Mouse (Mus musculus): ENCODE data around the gene Hoxb1.

Hoxb1 gene

DNA sequence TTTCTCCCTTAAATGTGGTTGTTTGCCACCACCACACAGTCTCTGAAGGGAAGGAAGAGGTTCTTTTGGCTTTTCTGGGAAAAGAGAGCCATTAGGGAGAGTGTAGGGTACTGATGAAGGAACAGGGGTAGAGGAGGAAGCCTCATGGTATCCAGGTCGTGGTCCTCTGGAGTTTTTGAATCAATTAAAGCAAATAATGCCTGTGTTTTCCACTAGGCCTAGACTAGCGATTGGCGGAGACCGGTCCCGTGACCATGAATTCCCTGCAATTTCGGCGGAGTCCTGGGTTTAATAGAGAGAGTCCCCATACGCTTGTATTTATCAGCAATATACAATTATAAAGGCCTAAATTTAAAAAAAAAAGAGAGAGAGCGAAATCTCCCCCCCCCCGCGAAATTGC is 14.2 kb upstream of the Hoxb1 start:
- no peak for DNase-seq

- DNase-seq, result no peak
Measured at GRCm38 (mm10) chr11:96351831-96352230, 13.7 kb upstream of the Hoxb1 start.

DNA sequence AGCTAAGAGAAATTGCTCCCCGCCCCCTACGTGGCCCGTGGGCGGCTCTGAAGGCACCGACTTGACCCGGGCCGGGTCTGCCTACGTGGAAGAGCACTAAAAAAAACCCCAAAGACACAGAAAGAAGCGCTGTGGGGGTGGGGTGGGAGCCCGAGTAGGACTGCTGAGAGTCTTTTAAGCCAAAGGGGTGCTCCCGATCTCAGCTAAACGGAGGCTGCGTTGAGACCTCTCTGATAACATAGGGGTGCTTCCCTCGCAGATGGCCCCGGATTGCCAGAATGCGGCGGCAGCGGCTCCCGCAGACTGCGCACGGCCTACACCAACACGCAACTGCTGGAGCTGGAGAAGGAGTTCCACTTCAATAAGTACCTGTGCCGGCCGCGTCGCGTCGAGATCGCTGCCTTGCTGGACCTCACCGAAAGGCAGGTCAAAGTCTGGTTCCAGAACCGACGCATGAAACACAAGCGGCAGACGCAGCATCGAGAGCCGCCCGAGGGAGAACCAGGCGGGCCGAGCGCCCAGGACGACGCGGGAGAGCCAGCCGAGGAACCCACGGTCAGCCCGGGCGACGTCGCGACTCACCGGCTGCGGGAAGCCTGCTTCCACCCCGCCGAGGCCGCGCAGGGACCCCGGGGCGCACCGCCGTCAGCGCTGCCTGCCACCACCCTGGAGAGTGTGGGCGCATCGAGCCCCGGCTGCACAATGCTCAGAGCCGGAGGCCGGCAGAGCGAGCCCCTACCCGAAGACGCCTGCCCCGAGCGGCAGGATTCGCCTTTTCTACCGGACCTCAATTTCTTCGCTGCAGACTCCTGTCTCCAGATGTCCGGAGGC is 12.6 kb upstream of the Hoxb1 start:
- DNase-seq, result no peak

GRCm38 (mm10) chr11:96353522-96353841 is 12.1 kb upstream of the Hoxb1 start:
- DNase-seq, result no peak

- DNase-seq, result no peak
Measured at GRCm38 (mm10) chr11:96353939-96354338, 11.6 kb upstream of the Hoxb1 start.

DNA sequence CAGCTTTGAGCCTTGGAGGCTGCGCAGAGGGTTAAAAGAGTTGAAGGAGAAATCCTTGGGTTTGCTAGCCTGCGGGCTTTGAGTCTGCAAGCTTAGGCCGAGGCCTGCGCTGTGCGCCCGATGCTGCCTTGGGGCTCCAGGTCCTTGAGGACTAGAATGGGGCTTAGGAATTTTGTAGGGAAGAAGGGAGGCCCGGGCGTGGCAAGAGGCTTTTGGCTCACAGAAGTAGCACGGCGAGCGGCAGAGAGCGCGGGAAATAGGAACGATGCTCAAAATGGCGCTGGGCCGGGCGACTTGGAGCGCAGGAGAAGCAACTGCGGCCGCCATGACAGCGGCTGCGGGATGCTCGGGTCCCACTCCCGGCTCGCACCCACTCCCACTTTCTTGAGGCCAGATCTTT is 11.2 kb upstream of the Hoxb1 start:
- no peak for DNase-seq

- no peak for DNase-seq
Measured at GRCm38 (mm10) chr11:96354801-96355311, 10.7 kb upstream of the Hoxb1 start.

DNA sequence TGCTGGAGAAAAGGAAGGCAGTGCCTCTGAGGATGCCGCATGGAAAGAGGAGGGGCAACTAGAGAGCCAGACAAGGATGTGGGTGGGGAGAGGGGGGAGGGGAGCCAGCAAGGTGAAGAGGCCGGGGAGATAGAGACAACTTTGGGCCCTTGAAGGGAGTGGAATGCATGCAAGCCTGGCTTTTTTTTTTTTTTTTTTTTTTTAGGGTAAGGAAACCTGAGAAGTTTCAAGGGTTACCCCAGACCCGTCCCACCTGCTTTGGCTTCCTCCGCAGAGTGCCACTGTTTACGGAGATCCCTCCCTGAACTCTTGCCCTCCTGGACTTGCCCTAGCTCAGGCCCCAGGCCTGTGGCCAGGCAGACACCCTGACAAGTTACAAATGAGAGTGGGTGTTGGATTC is 1.7 kb upstream of the Hoxb1 start:
- no peak for DNase-seq

DNA sequence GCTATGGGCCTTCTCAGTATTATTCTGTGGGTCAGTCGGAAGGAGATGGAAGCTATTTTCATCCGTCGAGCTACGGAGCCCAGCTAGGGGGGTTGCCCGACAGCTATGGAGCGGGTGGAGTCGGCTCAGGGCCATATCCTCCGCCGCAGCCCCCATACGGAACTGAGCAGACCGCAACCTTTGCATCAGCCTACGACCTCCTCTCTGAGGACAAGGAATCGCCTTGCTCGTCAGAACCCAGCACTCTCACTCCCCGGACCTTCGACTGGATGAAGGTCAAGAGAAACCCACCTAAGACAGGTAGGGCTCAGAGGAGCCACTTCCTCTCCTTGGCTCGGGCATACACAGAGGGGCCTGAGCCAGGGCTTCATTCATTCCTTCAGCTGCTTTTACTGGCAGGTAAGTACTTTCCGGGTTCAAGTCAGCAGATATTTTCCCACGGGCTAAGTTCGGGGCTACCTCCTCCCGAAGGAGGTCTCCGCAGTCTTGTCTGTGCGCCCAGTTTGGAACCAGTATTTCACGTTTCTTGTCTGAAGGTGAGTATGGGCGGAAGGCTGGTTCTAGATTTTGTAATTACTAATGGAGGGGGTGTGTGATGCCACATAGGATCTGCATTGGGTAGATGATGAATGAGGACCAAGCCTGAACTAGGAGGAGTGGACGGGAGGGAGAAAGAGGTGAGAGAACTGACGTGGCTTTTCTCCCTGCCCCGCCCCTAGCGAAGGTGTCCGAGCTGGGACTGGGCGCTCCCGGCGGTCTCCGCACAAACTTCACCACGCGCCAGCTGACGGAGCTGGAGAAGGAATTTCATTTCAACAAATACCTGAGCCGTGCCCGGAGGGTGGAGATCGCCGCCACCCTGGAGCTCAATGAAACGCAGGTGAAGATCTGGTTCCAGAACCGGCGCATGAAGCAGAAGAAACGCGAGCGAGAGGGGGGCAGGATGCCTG is 815 bp downstream of the Hoxb1 start:
- no peak for DNase-seq

DNA sequence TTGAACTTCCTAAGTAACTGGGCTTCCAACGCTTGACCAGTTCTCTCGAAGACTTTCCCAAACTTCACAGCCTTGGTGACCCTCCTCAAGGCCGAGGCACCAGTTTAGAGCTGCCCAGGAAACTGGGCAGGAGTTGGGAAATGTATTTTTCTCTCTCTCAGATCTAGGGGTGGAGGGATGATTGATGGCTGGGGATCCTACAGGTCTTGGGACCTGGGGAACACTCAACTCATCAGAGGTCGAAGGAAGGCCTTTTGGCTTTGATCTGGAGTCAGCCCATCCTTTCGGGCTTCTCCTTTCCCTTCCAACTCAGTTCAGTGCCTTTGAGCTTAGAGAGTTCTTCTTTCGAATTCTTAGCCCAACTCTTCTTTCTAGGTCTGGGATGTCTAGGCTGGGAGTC is 1.6 kb downstream of the Hoxb1 start:
- DNase-seq, result no peak

DNA sequence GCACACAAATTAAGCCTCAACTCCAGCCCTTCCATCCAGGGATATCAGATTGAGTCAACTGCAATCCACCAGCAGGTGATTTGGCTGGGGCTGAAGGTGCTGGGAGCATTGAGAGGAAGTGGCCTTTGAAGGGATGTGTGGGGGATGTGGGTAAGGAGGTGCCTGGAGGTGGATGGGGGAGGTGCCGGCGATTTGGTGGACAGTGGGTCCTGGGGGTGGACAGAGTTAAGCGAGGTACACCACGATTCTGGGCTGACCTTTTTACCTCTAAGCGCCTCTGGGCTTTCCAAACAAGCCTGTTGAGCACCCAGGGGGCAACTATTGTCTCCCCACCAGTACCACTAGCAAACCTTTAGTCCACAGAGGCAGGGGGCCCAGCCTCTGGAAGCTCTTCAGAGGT is 3.1 kb downstream of the Hoxb1 start:
- DNase-seq, result no peak

DNA sequence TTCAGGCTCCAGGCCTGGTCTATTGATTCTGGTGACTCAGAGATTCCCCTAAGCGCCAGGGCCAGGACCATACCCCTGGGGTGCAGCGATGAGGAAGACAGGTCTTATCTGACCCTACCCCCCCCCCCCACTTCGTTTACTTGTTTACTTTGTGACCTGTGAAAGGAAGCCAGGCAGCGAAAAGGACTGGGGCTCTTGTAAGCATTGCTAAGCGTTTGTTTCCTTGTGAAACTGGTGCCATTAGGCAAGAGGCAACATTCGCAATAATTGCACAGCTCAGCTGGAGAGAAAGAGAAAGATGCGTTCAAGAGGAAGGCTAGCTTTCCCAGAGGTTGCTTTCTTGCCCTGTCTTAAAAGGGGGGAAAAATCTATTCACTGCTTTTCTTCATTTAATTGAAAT is 3.6 kb downstream of the Hoxb1 start:
- DNase-seq, result no peak

- DNase-seq, result no peak
Measured at GRCm38 (mm10) chr11:96371726-96372125, 6.2 kb downstream of the Hoxb1 start.

GRCm38 (mm10) chr11:96372519-96372918 is 7.0 kb downstream of the Hoxb1 start:
- DNase-seq, result no peak

DNA sequence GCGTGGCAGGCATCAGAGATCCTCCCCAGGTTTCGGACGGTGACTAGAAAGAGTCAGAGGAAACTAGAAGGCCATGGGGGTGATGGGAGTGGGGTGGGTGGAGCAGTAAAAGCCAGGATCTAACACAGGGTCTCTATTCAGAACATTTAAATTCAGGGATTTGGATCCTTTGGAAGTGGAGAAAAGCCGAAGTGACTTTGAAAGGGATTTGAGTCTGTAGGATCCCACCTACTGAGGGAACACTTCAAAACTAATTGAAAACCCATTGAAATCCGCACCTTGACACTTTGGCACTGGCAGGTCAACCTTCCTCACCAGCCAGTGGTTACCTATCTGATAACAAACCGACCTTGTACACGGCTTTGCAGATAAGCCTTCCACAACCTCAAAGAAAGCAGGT is 9.3 kb downstream of the Hoxb1 start:
- DNase-seq, result no peak

DNA sequence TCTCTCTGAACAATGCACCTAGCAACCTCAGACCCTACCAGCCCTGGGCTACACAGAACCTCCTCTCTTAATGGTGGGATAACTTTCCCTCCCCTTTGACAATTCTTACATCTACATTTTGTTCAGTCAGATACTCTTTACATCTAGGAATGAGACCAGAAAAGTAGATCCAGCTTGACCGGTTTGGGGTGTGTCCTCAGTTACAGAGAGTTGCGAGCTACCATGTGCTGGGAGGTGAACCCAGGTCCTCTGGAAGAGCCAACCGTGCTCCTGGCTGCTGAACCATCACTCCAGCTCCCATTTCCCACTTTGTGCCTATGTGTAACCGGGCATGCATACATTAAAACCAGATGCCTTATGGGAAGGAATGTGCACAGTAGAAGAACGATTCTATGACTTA is 17.8 kb downstream of the Hoxb1 start:
- no peak for DNase-seq

DNA sequence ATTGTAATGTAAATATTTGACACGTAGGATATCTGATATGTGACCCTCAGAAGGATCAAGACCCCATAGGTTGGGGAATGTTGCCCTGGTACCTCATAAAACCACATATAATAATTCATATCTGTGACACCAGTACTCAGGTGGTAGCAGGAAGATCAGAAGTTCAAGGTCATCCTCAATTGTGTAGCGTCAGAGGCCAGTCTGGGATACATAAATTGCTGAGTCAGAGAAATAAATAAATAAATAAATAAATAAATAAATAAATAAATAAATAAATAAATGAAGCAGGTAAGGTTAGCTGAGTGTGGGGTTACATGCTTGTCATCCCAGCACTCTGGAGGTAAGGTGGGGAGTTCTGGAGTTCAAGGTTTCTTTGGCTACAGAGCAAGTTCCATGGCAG is 22.1 kb downstream of the Hoxb1 start:
- no peak for DNase-seq

DNA sequence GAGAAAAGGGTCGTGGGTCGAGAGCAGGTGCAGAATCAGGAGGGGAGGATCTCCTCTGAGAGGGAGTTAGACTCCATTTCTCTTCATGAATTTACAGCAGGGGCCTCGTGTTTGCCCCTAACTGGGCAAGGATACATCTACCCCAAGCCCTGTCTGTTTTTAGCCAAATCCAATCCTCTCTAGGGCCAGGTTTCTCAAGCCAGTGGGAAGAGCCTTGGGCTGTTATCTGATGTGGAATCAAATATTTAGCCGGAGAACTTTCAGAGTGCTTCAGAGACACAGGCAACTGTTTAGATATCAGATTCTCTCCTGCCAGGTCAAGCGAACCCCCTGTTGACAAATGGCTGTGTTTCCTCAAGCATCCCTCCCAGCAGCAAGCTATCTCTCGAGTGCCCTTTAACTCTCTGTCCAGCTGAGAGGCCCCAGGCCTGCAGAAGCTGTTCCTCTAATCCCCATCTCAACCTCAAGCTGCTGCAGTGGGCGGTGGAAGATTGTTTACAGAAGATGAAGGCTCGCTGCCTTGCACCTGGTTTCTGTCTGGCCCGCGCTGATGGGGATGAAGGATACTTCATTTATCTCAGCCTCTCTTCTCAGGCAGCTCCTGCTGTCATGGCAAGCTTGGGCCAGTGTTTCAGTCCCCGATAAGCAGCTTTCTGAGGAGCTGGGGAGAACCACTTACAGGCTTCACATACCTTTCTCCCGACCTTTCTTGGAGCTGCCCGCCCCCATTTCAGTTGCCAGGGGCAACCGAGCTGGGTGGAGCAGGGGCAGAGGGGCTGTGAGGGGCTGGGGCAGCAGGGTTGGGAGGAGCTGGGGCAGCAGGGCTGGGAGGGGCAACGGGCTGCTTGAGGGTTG is 31.4 kb downstream of the Hoxb1 start:
- DNase-seq, result no peak

GRCm38 (mm10) chr11:96397806-96398335 is 32.3 kb downstream of the Hoxb1 start:
- no peak for DNase-seq

DNA sequence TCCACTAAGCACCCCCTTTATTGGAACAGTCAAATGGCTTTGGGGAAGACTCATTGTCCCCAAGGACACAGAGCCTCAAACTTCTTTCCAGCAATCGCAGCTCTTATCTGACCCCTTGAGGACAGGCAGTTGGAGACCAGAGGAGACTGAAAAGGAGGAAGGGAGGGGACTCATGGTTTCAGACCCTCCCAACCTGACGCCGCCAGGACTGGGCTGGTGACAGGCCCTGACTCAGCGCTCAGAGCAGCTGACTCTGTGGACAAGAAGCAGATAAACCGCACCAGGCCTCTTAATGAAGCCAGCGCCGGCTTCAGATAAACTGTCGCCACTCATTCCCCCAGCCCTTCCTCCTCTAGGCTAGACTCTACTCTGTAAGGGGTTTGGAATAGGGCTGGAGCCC is 34.4 kb downstream of the Hoxb1 start:
- no peak for DNase-seq

DNA sequence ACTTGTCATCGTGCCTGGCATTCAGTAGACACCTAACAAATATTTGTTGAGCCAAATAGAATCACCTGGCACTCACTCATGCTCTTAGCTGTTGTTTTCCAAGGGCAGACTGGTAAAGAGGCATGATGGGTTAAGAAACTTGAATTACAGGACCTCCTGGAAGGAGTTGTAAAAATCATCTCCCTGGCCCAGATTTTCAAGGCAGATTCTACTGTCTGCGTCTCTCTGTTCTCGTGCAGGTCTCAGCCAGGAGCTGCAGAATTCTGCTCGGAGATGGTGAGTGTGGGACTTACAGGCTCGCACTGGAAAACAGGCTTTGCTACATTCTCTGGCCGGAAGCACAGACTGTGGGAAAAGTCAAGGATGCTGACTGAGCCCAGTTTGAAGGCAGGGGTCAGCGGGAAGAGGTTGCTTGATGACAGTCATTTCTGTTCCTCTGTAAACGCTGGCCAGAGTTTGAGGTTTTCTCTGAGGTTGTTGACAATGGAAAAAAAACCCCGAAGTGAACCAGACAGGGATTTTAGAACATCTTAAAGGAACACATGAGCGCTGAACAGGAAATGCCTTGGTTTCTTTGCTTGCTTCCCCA is 38.6 kb downstream of the Hoxb1 start:
- DNase-seq, result no peak

DNA sequence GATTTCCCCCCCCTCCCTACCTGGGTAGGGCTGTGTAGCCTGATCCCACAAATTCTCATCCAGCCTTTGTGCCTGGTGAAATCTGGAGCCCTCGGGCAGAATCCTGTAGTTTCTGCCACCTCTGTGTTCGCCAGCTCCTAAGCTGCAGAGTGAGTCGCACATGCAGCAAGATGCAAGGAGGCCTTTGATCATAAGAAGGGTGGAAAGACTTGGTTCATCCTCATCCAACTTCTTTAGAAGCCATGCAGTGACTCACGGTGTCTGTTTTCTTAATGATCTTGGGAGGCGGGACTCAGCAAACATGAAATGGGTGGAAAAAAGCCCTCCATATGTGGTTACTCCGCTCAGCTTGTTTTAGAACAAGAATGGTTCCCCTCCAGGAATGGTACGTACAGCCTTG is 39.3 kb downstream of the Hoxb1 start:
- no peak for DNase-seq
